Mouse (Mus musculus) liver, embryonic 11.5 days (tissue): ENCODE results near the gene Ino80. TPM values are rescaled to one million over a fixed set of nuclear protein-coding genes. Genes with fewer than 3 reads are reported as not detected.
A peak's percentile ranks its signal among the peaks of the same experiment; 100 is the strongest.
"Not testable (repeated sequence)": the region's sequence is repeated elsewhere in the genome, so short reads cannot be mapped to it uniquely, and the experiment has no call there.

ENCODE experiments used
- ATAC-seq: fragments of 200-750 bp; cut with Nextera tagmentation; replicated peaks from 2 replicates; pipeline ENCODE4 v1.8.0; 2017; ENCODE audit warnings: moderate number of reproducible peaks, mild to moderate bottlenecking, moderate TSS enrichment, moderate library complexity; ENCODE audit not compliant: low FRiP score
- DNase-seq: peaks from one replicate; pipeline ENCODE4 v3.0.0-alpha.2; 2017; ENCODE audit warnings: low spot score
- H3K27ac ChIP-seq: fragments of 300-500 bp; sonication (generic); 2 replicates; pipeline ENCODE4 v1.5.1; 2014; ENCODE audit warnings: mild to moderate bottlenecking, low read depth, low read length, control low read depth
- H3K27me3 ChIP-seq: fragments of 300-500 bp; sonication (generic); replicated peaks from 2 replicates; pipeline ENCODE4 v1.6.1; 2014; ENCODE audit warnings: low read length, mixed read lengths; ENCODE audit not compliant: control insufficient read depth, insufficient read depth
- H3K36me3 ChIP-seq: fragments of 300-500 bp; sonication (generic); 2 replicates; pipeline ENCODE4 v1.6.1; 2014; ENCODE audit warnings: mild to moderate bottlenecking, low read length, moderate library complexity, mixed read lengths; ENCODE audit not compliant: control insufficient read depth, insufficient read depth
- H3K4me1 ChIP-seq: fragments of 300-500 bp; sonication (generic); replicated peaks from 2 replicates; pipeline ENCODE4 v1.6.1; 2014; ENCODE audit warnings: low read length, mixed read lengths; ENCODE audit not compliant: control insufficient read depth, insufficient read depth
- H3K4me2 ChIP-seq: fragments of 300-500 bp; sonication (generic); 2 replicates; pipeline ENCODE4 v1.6.1; 2014; ENCODE audit warnings: mild to moderate bottlenecking, control low read depth, moderate library complexity
- H3K4me3 ChIP-seq: fragments of 300-500 bp; sonication (generic); 2 replicates; pipeline ENCODE4 v1.5.1; 2014; ENCODE audit warnings: low read depth, low read length, control low read depth
- H3K9ac ChIP-seq: fragments of 300-500 bp; sonication (generic); 2 replicates; pipeline ENCODE4 v1.6.1; 2014; ENCODE audit warnings: low read depth, low read length, control low read depth
- H3K9me3 ChIP-seq: fragments of 300-500 bp; sonication (generic); 2 replicates; pipeline ENCODE4 v1.6.1; 2016; ENCODE audit warnings: low read length, inconsistent platforms, mixed read lengths; ENCODE audit not compliant: control insufficient read depth
- WGBS: fragments of 180-500 bp; shearing (Covaris S2); extraction: QIAGEN DNeasy Blood & Tissue Kit; methylation state at CpG from one replicate; pipeline ENCODE4 v1.1.7; 2014; 5-methylcytosine and 5-hydroxymethylcytosine counted together
- polyA plus RNA-seq: library from polyadenylated mRNA; unstranded; fragments of >200 nt; fragmentation: Nextera tagmentation; extraction: Ambion mirVana; gene quantifications from 2 replicates; pipeline ENCODE4 v1.2.1, GENCODE M21; 2014

Gene Ino80
- polyA plus RNA-seq, result 4.2 and 4.9 TPM in 2 replicates

- Histone ChIP-seq H3K9ac (peak within 1 kb of the TSS; percentile 99), H3K4me3 (peak within 1 kb of the TSS; percentile 97), H3K27me3 (no peaks in the 10 kb centered on the region), H3K9me3 (no peaks in the 10 kb centered on the region), H3K27ac (peak within 1 kb of the TSS; percentile 98), H3K4me2 (peak within 1 kb of the TSS; percentile 89), H3K4me1 (peaks cover 17% of the 10 kb centered on the region), H3K36me3 (no peaks in the 10 kb centered on the region)
- under 1% methylated on average over 71 of the region's 72 CpGs for WGBS
- peak; percentile 93 for ATAC-seq
- DNase-seq, result peak; percentile 98
Observed at GRCm38 (mm10) chr2:119477571-119478396, at the start of gene Ino80. Ino80 (minus strand) TSS chr2:119477687.

DNA sequence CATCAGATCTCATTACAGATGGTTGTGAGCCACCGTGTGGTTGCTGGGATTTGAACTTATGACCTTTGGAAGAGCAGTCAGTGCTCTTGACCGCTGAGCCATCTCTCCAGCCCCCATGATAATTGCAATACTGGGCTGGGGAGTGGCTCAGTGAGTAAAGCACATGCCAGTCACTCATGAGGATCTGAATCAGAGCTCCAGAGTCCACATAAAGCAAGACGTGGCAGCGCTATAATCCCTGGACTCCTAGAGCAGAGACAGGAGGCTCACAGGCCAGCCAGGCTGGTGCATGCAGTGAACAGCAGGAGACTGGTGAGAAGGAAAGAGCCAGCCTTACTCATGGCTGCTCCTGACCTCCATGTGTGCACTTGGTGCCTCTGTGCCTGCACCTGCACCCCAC, 47.9 kb upstream of the Ino80 start:
- H3K9ac ChIP-seq, result no peak overlapping the region
- no peaks in the 10 kb centered on the region for H3K9me3 ChIP-seq
- WGBS, result 59% methylated on average over 4 of the region's 4 CpGs
- no peaks in the 10 kb centered on the region for H3K4me1 ChIP-seq
- ATAC-seq, result no peak
- no peaks in the 10 kb centered on the region for H3K27me3 ChIP-seq
- no peak overlapping the region for H3K4me3 ChIP-seq
- no peak overlapping the region for H3K4me2 ChIP-seq
- no peak for DNase-seq
- no peak overlapping the region for H3K27ac ChIP-seq
- H3K36me3 ChIP-seq, result no peaks in the 10 kb centered on the region

DNA sequence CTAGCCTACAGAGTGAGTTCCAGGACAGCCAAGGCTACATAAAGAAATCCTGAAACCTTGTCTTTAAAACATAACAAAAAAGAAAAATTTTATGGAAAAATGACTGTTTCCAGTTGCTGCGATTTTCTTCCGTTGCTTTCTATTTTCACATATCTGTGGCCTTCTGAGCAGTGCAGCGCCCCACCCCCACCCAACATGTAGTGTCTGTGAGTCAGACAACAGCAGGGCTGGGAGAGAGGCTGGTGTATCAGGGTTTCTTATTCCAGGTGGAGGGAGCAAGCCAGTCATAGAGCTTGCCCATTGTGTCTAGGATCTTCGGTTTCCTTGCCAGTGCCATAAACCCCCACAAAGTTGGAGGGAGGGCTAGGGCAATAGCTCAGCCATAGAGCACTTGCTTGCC, 46.3 kb upstream of the Ino80 start:
- Histone ChIP-seq H3K27me3 (no peaks in the 10 kb centered on the region), H3K4me1 (no peaks in the 10 kb centered on the region), H3K4me2 (no peak overlapping the region), H3K4me3 (no peak overlapping the region), H3K27ac (no peak overlapping the region), H3K9me3 (no peaks in the 10 kb centered on the region), H3K9ac (no peak overlapping the region), H3K36me3 (no peaks in the 10 kb centered on the region)
- ATAC-seq (no peak), DNase-seq (no peak)
- 78% methylated on average over 4 of the region's 4 CpGs for WGBS

- Histone ChIP-seq H3K4me1 (no peaks in the 10 kb centered on the region), H3K9ac (no peak overlapping the region), H3K27ac (no peak overlapping the region), H3K4me3 (no peak overlapping the region), H3K27me3 (no peaks in the 10 kb centered on the region), H3K4me2 (no peak overlapping the region), H3K36me3 (no peaks in the 10 kb centered on the region), H3K9me3 (no peaks in the 10 kb centered on the region)
- ATAC-seq, result no peak
- WGBS, result 70% methylated on average over 7 of the region's 7 CpGs
- no peak for DNase-seq
Observed at GRCm38 (mm10) chr2:119520550-119520949, 43.1 kb upstream of the Ino80 start.

DNA sequence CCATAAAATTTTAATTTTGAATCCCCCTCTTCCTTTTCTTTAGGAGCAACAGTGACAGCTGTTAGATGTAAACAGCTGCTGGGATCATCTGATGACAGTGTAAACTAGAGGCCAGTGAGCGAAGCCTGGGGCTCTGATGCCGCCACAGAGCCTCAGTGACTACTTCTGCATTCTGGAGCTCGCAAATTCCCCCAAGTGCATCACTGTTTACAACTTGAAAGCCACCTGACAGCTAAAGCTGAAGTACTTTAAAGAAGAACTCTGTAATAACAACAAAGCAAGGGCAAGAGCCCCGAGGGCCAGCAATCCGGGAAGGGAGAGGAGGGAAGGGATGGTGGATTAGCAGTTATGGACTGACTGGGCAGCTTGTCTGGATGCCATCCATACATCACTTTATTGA, 39.3 kb upstream of the Ino80 start:
- no peaks in the 10 kb centered on the region for H3K4me1 ChIP-seq
- H3K4me3 ChIP-seq, result no peak overlapping the region
- ATAC-seq (no peak), DNase-seq (no peak)
- H3K9ac ChIP-seq, result no peak overlapping the region
- no peaks in the 10 kb centered on the region for H3K27me3 ChIP-seq
- H3K27ac ChIP-seq, result no peak overlapping the region
- no peak overlapping the region for H3K4me2 ChIP-seq
- H3K36me3 ChIP-seq, result no peaks in the 10 kb centered on the region
- no peaks in the 10 kb centered on the region for H3K9me3 ChIP-seq
- WGBS, result 61% methylated on average over 5 of the region's 5 CpGs

GRCm38 (mm10) chr2:119514026-119514522, 36.6 kb upstream of the Ino80 start:
- Histone ChIP-seq H3K36me3 (no peaks in the 10 kb centered on the region), H3K4me2 (no peak overlapping the region), H3K4me1 (no peaks in the 10 kb centered on the region), H3K9me3 (no peaks in the 10 kb centered on the region), H3K27ac (no peak overlapping the region), H3K27me3 (no peaks in the 10 kb centered on the region), H3K4me3 (no peak overlapping the region), H3K9ac (no peak overlapping the region)
- WGBS, result 76% methylated on average over 3 of the region's 3 CpGs
- ATAC-seq, result no peak
- DNase-seq, result no peak

DNA sequence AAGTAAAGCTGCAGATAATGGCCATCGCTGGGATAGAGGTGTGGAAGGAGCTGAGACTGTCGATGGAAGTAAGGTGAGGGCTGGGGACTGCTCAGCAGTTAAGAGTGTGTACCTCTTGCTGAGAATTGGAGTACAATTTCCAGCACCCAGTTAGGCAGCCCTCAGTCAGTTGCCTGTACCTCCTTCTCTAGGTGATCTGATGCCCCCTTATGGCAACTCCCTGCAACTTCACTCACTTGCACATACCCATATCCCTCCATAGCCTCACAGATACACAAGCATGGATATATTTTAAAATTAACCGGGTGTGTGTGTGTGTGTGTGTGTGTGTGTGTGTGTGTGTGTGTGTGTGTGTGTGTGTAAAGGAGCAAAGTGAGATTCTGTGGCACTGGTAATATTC, 34.8 kb upstream of the Ino80 start:
- Histone ChIP-seq H3K9me3 (no peaks in the 10 kb centered on the region), H3K4me3 (no peak overlapping the region), H3K4me2 (no peak overlapping the region), H3K27me3 (no peaks in the 10 kb centered on the region), H3K27ac (no peak overlapping the region), H3K4me1 (no peaks in the 10 kb centered on the region), H3K36me3 (no peaks in the 10 kb centered on the region), H3K9ac (no peak overlapping the region)
- no peak for ATAC-seq
- no peak for DNase-seq
- WGBS, result 78% methylated on average over 3 of the region's 3 CpGs

GRCm38 (mm10) chr2:119510856-119511255, 33.4 kb upstream of the Ino80 start:
- H3K4me1 ChIP-seq, result no peaks in the 10 kb centered on the region
- DNase-seq (no peak), ATAC-seq (no peak)
- H3K4me3 ChIP-seq, result no peak overlapping the region
- H3K9me3 ChIP-seq, result no peaks in the 10 kb centered on the region
- WGBS, result 86% methylated on average over 2 of the region's 2 CpGs
- no peak overlapping the region for H3K27ac ChIP-seq
- no peaks in the 10 kb centered on the region for H3K27me3 ChIP-seq
- H3K9ac ChIP-seq, result no peak overlapping the region
- H3K4me2 ChIP-seq, result no peak overlapping the region
- H3K36me3 ChIP-seq, result no peaks in the 10 kb centered on the region

GRCm38 (mm10) chr2:119508518-119508917, 31.0 kb upstream of the Ino80 start:
- DNase-seq, H3K4me1 ChIP-seq, H3K9ac ChIP-seq, H3K27me3 ChIP-seq, H3K4me3 ChIP-seq, H3K9me3 ChIP-seq, H3K4me2 ChIP-seq, H3K36me3 ChIP-seq, H3K27ac ChIP-seq, ATAC-seq: not testable (repeated sequence)
- WGBS, result 66% methylated on average over 7 of the region's 7 CpGs
